Mouse (Mus musculus) lung, postnatal 0 days (tissue): ENCODE results near the gene Snx9.

Experiments
- CTCF ChIP-seq: IDR thresholded peaks from 2 replicates; pipeline ENCODE4 v1.5.1; 2016; ENCODE audit warnings: antibody characterized with exemption, mild to moderate bottlenecking
- EP300 ChIP-seq: IDR thresholded peaks from 2 replicates; pipeline ENCODE4 v1.6.1; 2016; ENCODE audit warnings: antibody characterized with exemption, mild to moderate bottlenecking, control low read depth

DNA sequence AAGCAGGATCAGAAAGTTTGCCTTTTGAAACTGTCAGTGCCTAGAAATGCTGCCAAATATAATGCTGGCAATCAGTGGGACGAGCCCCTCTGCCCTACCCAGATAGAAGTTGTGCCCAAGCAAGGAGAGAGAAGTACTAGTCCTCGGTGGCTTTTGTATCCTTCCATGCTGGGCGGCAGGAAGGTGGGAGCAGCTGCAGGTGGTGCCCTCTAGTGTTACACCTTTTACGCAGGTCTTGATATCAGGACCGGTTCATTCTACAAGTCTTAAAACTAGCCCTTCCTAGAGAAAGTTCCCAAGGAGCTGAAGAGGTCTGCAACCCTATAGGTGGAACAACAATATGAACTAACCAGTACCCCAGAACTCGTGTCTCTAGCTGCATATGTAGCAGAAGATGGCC lies 139.7 kb downstream of the Snx9 start:
- peak; percentile 65 for TF ChIP-seq CTCF
- TF ChIP-seq EP300 = no peak
